Mouse (Mus musculus): Measurements from ENCODE around the gene Rere.
A peak's percentile ranks its signal among the peaks of the same experiment; 100 is the strongest.

Gene Rere

GRCm38 (mm10) chr4:150624214-150624823, 342.9 kb downstream of the Rere start:
- DNase-seq, result no peak

- no peak for DNase-seq
Observed at GRCm38 (mm10) chr4:150624933-150625332, 343.5 kb downstream of the Rere start.

GRCm38 (mm10) chr4:150625425-150625824, 344.0 kb downstream of the Rere start:
- peak; percentile 81 to 89 for DNase-seq

- DNase-seq, result peak; percentile 75 to 89
Observed at GRCm38 (mm10) chr4:150625951-150626732, 344.7 kb downstream of the Rere start.

GRCm38 (mm10) chr4:150629266-150629665, 347.8 kb downstream of the Rere start:
- peak; percentile 42 to 59 for DNase-seq

- no peak for DNase-seq
Observed at GRCm38 (mm10) chr4:150635568-150635967, 354.1 kb downstream of the Rere start.

GRCm38 (mm10) chr4:150636635-150637034, 355.2 kb downstream of the Rere start:
- DNase-seq, result no peak

GRCm38 (mm10) chr4:150644299-150644698, 362.9 kb downstream of the Rere start:
- no peak for DNase-seq

- no peak for DNase-seq
Observed at GRCm38 (mm10) chr4:150649327-150649726, 367.9 kb downstream of the Rere start.

- DNase-seq, result no peak
Observed at GRCm38 (mm10) chr4:150651390-150652277, 370.2 kb downstream of the Rere start, which contains the start of gene Slc45a1. Gene Slc45a1, minus strand, starts transcription at chr4:150652174.

GRCm38 (mm10) chr4:150653072-150653599, 371.7 kb downstream of the Rere start:
- no peak for DNase-seq

- DNase-seq, result peak; percentile 82 to 92
Observed at GRCm38 (mm10) chr4:150655989-150656388, 374.5 kb downstream of the Rere start.

GRCm38 (mm10) chr4:150656504-150656903, 375.1 kb downstream of the Rere start:
- DNase-seq, result peak; percentile 36 to 73

- peak in 1 of 2 experiments; percentile 74 for DNase-seq
Observed at GRCm38 (mm10) chr4:150659926-150660610, 378.6 kb downstream of the Rere start.

GRCm38 (mm10) chr4:150661886-150662285, 380.4 kb downstream of the Rere start:
- no peak for DNase-seq

- peak; percentile 40 to 75 for DNase-seq
Observed at GRCm38 (mm10) chr4:150663192-150663591, 381.7 kb downstream of the Rere start.

- peak in 1 of 2 experiments; percentile 53 for DNase-seq
Observed at GRCm38 (mm10) chr4:150664726-150665125, 383.3 kb downstream of the Rere start.

- DNase-seq, result peak in 1 of 2 experiments; percentile 37
Observed at GRCm38 (mm10) chr4:150665806-150666205, 384.4 kb downstream of the Rere start.
